Mouse (Mus musculus): ENCODE data around the gene Anapc16.

The Anapc16 gene

GRCm38 (mm10) chr10:59949783-59950605 lies 52.9 kb downstream of the Anapc16 start:
- DNase-seq (ENCODE audit: low read depth, low spot score): no peak

DNA sequence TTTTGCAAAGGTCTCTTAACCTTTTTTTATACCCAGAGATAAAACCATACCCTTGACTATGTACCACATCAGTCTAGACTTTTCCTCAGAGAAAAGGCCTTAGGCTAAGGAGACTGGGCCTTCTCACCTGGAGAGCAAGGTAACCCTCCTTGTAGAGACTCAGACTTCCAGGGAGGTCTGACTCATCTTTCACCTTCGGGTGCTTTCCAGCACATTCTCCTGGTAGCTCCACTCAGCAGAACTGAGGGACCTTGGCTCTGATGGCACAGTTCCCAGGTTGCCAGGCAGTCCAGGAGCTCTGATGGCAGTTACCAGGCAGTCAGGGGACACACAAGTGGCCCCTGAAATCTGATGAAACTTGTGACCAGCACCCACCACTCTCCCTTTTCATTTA lies 53.7 kb downstream of the Anapc16 start:
- no peak for DNase-seq (ENCODE audit: low read depth, low spot score)

DNA sequence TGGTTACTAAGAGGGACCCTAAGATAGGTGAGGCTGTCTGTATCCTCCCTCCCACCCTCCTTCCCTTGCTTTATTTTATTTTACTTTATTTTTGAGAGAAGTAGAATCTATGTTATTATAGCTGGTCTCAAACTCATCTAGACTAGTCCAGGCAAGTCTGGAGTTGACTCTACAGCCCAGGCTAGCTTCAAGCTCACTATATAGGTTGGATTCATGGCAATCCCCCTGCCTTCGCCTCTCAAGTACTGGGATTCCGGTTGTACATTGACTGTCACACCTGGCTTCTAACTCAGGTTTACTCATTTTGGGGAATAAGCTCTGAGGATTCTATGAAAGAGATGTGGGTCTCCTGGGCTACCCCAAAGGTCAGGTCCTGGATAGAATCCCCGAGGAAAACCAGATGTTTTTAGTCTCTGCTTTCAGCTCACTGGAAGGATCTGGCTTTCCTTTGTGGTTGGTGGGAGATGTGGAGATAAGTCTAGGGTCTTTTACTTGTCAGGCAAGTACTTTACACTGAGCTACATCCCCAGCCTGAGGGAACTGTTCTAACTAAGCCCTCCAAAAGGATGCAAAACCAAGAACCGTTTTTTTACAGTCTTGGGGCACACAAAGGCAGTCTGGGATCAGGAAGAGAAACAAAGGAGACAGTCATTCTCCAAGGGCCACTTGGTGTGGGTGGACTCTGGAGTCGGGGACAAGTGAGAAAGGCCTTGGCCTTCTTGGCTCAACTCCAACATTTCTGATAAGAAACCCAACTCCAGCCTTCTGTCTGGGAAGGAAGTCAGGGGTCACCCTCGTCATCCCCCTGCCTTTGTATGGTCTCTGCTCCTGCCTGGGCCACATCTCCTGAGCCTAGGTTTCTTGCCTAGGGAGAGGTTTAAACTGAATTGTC lies 54.3 kb downstream of the Anapc16 start:
- no peak for DNase-seq (ENCODE audit: low read depth, low spot score)

- DNase-seq (ENCODE audit: low read depth, low spot score): no peak
These were observed 55.5 kb downstream of the Anapc16 start for GRCm38 (mm10) chr10:59947296-59948073.

- DNase-seq (ENCODE audit: low read depth, low spot score): no peak
These were observed 56.6 kb downstream of the Anapc16 start for GRCm38 (mm10) chr10:59946362-59946761.

GRCm38 (mm10) chr10:59945416-59945815 lies 57.5 kb downstream of the Anapc16 start:
- no peak for DNase-seq (ENCODE audit: low read depth, low spot score)

GRCm38 (mm10) chr10:59943421-59943989 lies 59.4 kb downstream of the Anapc16 start:
- DNase-seq (ENCODE audit: low read depth, low spot score): no peak

- DNase-seq (ENCODE audit: low read depth, low spot score): no peak
These were observed 60.0 kb downstream of the Anapc16 start for GRCm38 (mm10) chr10:59942847-59943420.

- DNase-seq (ENCODE audit: low read depth, low spot score): no peak
These were observed 60.6 kb downstream of the Anapc16 start for GRCm38 (mm10) chr10:59942281-59942846.

GRCm38 (mm10) chr10:59939081-59939480 lies 63.9 kb downstream of the Anapc16 start:
- DNase-seq (ENCODE audit: low read depth, low spot score): no peak

DNA sequence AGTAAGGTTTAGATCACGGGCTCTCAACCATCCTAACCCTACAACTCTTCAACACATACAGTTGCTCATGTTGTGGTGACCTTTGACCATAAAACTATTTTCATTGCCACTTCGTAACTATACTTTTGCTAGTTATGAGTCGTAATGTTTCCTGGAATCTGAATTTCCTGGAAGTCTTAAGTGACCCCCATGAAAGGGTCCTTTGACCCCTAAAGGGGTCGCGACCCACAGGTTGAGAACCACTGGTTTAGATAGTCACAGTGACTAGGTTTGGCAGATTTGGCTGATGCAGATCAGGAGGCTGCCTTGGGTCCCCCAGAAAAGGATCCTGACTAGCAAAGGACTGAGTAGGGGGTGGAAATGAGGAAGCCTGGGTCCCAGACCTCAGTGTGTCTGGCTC lies 64.3 kb downstream of the Anapc16 start:
- DNase-seq (ENCODE audit: low read depth, low spot score): no peak
